Mouse (Mus musculus) liver, embryonic 14.5 days (tissue): Measurements from ENCODE around the gene Gm8773. TPM values are rescaled to one million over a fixed set of nuclear protein-coding genes. Genes with fewer than 3 reads are reported as not detected.

ENCODE experiments used
- ATAC-seq: fragments of 200-750 bp; cut with Nextera tagmentation; 2 replicates; pipeline ENCODE4 v1.8.0; 2017; ENCODE audit warnings: moderate number of reproducible peaks, mild to moderate bottlenecking, moderate library complexity; ENCODE audit not compliant: insufficient read depth
- DNase-seq, 3 experiments: peaks; one replicate each; pipeline ENCODE4 v3.0.0-alpha.2; 2012 to 2013; ENCODE audit warnings: low read depth in 3 of 3, low spot score in 3 of 3
- H3K27ac ChIP-seq: fragments of 300-500 bp; sonication (generic); 2 replicates; pipeline ENCODE4 v1.5.1; 2014; ENCODE audit warnings: moderate library complexity, mild to moderate bottlenecking, control low read depth, inconsistent platforms
- H3K27me3 ChIP-seq: fragments of 300-500 bp; sonication (generic); 2 replicates; pipeline ENCODE4 v1.6.1; 2014; ENCODE audit warnings: mild to moderate bottlenecking, low read length, moderate library complexity; ENCODE audit not compliant: control insufficient read depth, insufficient read depth
- H3K36me3 ChIP-seq: fragments of 300-500 bp; sonication (generic); replicated peaks from 2 replicates; pipeline ENCODE4 v1.6.1; 2014; ENCODE audit warnings: low read depth; ENCODE audit not compliant: control insufficient read depth, insufficient read depth
- H3K4me1 ChIP-seq, 2 experiments: fragments of 200-500 bp in 1 of 2; fragments of 300-500 bp in 1 of 2; sonication (generic) in 1 of 2; replicated peaks; 2 replicates each; pipeline ENCODE4 v1.6.1; 2012 to 2014; ENCODE audit warnings: antibody characterized with exemption in 1 of 2, inconsistent platforms in 1 of 2, low read length in 1 of 2; ENCODE audit not compliant: control insufficient read depth in 2 of 2, insufficient read depth in 2 of 2
- H3K4me2 ChIP-seq: fragments of 300-500 bp; sonication (generic); 2 replicates; pipeline ENCODE4 v1.6.1; 2014; ENCODE audit warnings: low read depth, mild to moderate bottlenecking, control low read depth, moderate library complexity
- H3K4me3 ChIP-seq, 2 experiments: fragments of 200-500 bp in 1 of 2; fragments of 300-500 bp in 1 of 2; sonication (generic) in 1 of 2; 2 replicates each; pipeline ENCODE4 v1.5.1; 2012 to 2014; ENCODE audit warnings: low read depth in 2 of 2, low read length in 2 of 2, mild to moderate bottlenecking in 2 of 2, control low read depth in 1 of 2, inconsistent platforms in 1 of 2, moderate library complexity in 1 of 2; ENCODE audit not compliant: insufficient read depth in 1 of 2
- H3K9ac ChIP-seq: fragments of 300-500 bp; sonication (generic); replicated peaks from 2 replicates; pipeline ENCODE4 v1.6.1; 2014; ENCODE audit warnings: mild to moderate bottlenecking, control low read depth, moderate library complexity
- H3K9me3 ChIP-seq: fragments of 300-500 bp; sonication (generic); 2 replicates; pipeline ENCODE4 v1.6.1; 2016; ENCODE audit warnings: low read length, mixed read lengths; ENCODE audit not compliant: control insufficient read depth
- CTCF ChIP-seq: IDR thresholded peaks from 2 replicates; pipeline ENCODE4 v1.5.1; 2016; ENCODE audit warnings: antibody characterized with exemption, low read depth, control low read depth
- EP300 ChIP-seq: IDR thresholded peaks from 2 replicates; pipeline ENCODE4 v1.6.1; 2016; ENCODE audit warnings: antibody characterized with exemption, low read depth
- WGBS: fragments of 180-500 bp; shearing (Covaris S2); extraction: QIAGEN DNeasy Blood & Tissue Kit; methylation state at CpG from one replicate; pipeline ENCODE4 v1.1.7; 2014; ENCODE audit not compliant: insufficient replicate concordance; 5-methylcytosine and 5-hydroxymethylcytosine counted together
- polyA plus RNA-seq, 2 experiments: library from polyadenylated mRNA; depleted of rRNA in 1 of 2; stranded (reverse) in 1 of 2; unstranded in 1 of 2; fragments of >200 nt; fragmentation: Nextera tagmentation in 1 of 2; extraction: Ambion mirVana in 1 of 2; gene quantifications; 2 replicates each; pipeline versions ENCODE4 v1.2.1 to v1.2.3; 2012 to 2014

Gene Gm8773
- polyA plus RNA-seq, 2 experiments, result 0.12 to 0.28 TPM

- ATAC-seq (no peak), DNase-seq (no peak)
- H3K4me3 ChIP-seq, result no peak overlapping the region
- no peak overlapping the region for H3K27ac ChIP-seq
- no peak overlapping the region for H3K9ac ChIP-seq
- no peaks in the 10 kb centered on the region for H3K4me1 ChIP-seq
- no peaks in the 10 kb centered on the region for H3K27me3 ChIP-seq
- peaks cover 3% of the 10 kb centered on the region; the same call in 1 of the 2 replicates for H3K36me3 ChIP-seq
- no peaks in the 10 kb centered on the region for H3K9me3 ChIP-seq
- no peak overlapping the region for H3K4me2 ChIP-seq
- WGBS, result 59% methylated on average over 1 of the region's 1 CpGs
- TF ChIP-seq CTCF (no peak), EP300 (no peak)
Measured at GRCm38 (mm10) chr5:5551110-5551509, 22.5 kb upstream of the Gm8773 start.

GRCm38 (mm10) chr5:5559079-5559740 is 14.4 kb upstream of the Gm8773 start, which contains the start of gene Gtpbp10:
Gtpbp10 (minus strand) TSS chr5:5559538.
- Histone ChIP-seq H3K9ac (peak within 1 kb of the TSS; percentile 74), H3K4me2 (peak within 1 kb of the TSS; percentile 69), H3K4me1 (peaks cover 2 to 7% of the 10 kb centered on the region in 2 experiments; a peak in 2 of 4 replicates), H3K27me3 (no peaks in the 10 kb centered on the region), H3K4me3 (peak within 1 kb of the TSS; percentile 65 to 98), H3K27ac (no peak within 1 kb of the TSS; the same call in 1 of the 2 replicates), H3K36me3 (peaks cover 3% of the 10 kb centered on the region; the same call in 1 of the 2 replicates), H3K9me3 (no peaks in the 10 kb centered on the region)
- no peak for TF ChIP-seq EP300
- no peak for TF ChIP-seq CTCF
- WGBS, result under 1% methylated on average over 43 of the region's 43 CpGs
- ATAC-seq (peak; percentile 95), DNase-seq (peak; percentile 70 to 76 (median 73))

GRCm38 (mm10) chr5:5559798-5560197 is 13.8 kb upstream of the Gm8773 start:
- TF ChIP-seq EP300 (no peak), CTCF (no peak)
- DNase-seq (no peak), ATAC-seq (no peak)
- no peaks in the 10 kb centered on the region for H3K27me3 ChIP-seq
- peak overlapping the region; percentile 69 for H3K4me2 ChIP-seq
- peak overlapping the region; percentile 65 to 98 for H3K4me3 ChIP-seq
- H3K27ac ChIP-seq, result no peak overlapping the region
- 45% methylated on average over 8 of the region's 8 CpGs for WGBS
- no peaks in the 10 kb centered on the region for H3K36me3 ChIP-seq
- no peak overlapping the region; the same call in 1 of the 2 replicates for H3K9ac ChIP-seq
- H3K4me1 ChIP-seq, result peaks cover 2 to 7% of the 10 kb centered on the region in 2 experiments; a peak in 2 of 4 replicates
- H3K9me3 ChIP-seq, result no peaks in the 10 kb centered on the region

- Histone ChIP-seq H3K4me1 (peaks cover 2 to 7% of the 10 kb centered on the region in 2 experiments; a peak in 2 of 4 replicates), H3K27ac (no peak overlapping the region), H3K4me3 (no peak overlapping the region), H3K9me3 (no peaks in the 10 kb centered on the region), H3K9ac (no peak overlapping the region), H3K36me3 (no peaks in the 10 kb centered on the region), H3K4me2 (no peak overlapping the region), H3K27me3 (no peaks in the 10 kb centered on the region)
- no peak for DNase-seq
- 54% methylated on average over 4 of the region's 4 CpGs for WGBS
- TF ChIP-seq EP300, result no peak
- TF ChIP-seq CTCF, result peak; percentile 29; the same call in 1 of the 2 replicates
- no peak for ATAC-seq
Measured at GRCm38 (mm10) chr5:5561041-5561706, 12.4 kb upstream of the Gm8773 start.

GRCm38 (mm10) chr5:5562435-5562834 is 11.2 kb upstream of the Gm8773 start:
- no peaks in the 10 kb centered on the region for H3K9me3 ChIP-seq
- no peak overlapping the region for H3K9ac ChIP-seq
- H3K4me1 ChIP-seq, result peaks cover 2 to 6% of the 10 kb centered on the region in 2 experiments; a peak in 2 of 4 replicates
- no peaks in the 10 kb centered on the region for H3K36me3 ChIP-seq
- TF ChIP-seq EP300, result no peak
- TF ChIP-seq CTCF, result no peak
- DNase-seq, result no peak
- no peak for ATAC-seq
- no peaks in the 10 kb centered on the region for H3K27me3 ChIP-seq
- no peak overlapping the region for H3K27ac ChIP-seq
- no peak overlapping the region for H3K4me2 ChIP-seq
- 49% methylated on average over 3 of the region's 3 CpGs for WGBS
- no peak overlapping the region for H3K4me3 ChIP-seq
